Mouse (Mus musculus) spleen, adult 2 months (tissue): ENCODE data around the gene Tmem221. TPM values are rescaled to one million over a fixed set of nuclear protein-coding genes. Genes with fewer than 3 reads are reported as not detected.

Experiments used
- DNase-seq, 2 experiments: peaks; one replicate each; pipeline versions ENCODE4 v3.0.0 to v3.0.0-alpha.2; 2012 to 2021; ENCODE audit warnings: low spot score in 2 of 2, low read depth in 1 of 2
- H3K27ac ChIP-seq: fragments of 200-500 bp; 2 replicates; pipeline ENCODE4 v1.5.1; 2012; ENCODE audit warnings: low read length, inconsistent platforms; ENCODE audit not compliant: insufficient read depth
- H3K27me3 ChIP-seq: fragments of 200-500 bp; 2 replicates; pipeline ENCODE4 v1.6.1; 2012; ENCODE audit warnings: mild to moderate bottlenecking, moderate library complexity, low read length, inconsistent platforms; ENCODE audit not compliant: control insufficient read depth, insufficient read depth
- H3K36me3 ChIP-seq: fragments of 200-500 bp; 2 replicates; pipeline ENCODE4 v1.6.1; 2012; ENCODE audit warnings: mild to moderate bottlenecking, low read length, inconsistent platforms; ENCODE audit not compliant: control insufficient read depth, insufficient read depth
- H3K4me1 ChIP-seq: fragments of 200-500 bp; 2 replicates; pipeline ENCODE4 v1.6.1; 2011; ENCODE audit warnings: inconsistent platforms; ENCODE audit not compliant: control insufficient read depth, insufficient read depth, insufficient read length
- H3K4me3 ChIP-seq: fragments of 200-500 bp; 2 replicates; pipeline ENCODE4 v1.5.1; 2011; ENCODE audit warnings: mild to moderate bottlenecking, inconsistent platforms; ENCODE audit not compliant: insufficient read depth, insufficient read length; ENCODE audit errors: extremely low read depth
- CTCF ChIP-seq: fragments of 200-500 bp; IDR thresholded peaks from 2 replicates; pipeline ENCODE4 v1.5.1; 2011; ENCODE audit warnings: mild to moderate bottlenecking, inconsistent platforms; ENCODE audit not compliant: insufficient read depth, insufficient read length, insufficient replicate concordance; ENCODE audit errors: extremely low read depth
- POLR2A ChIP-seq: fragments of 200-500 bp; IDR thresholded peaks from 2 replicates; pipeline ENCODE4 v1.6.1; 2011; ENCODE audit warnings: low read depth, low read length, inconsistent platforms
- WGBS: fragments of 180-500 bp; shearing (Covaris S2); methylation state at CpG from one replicate; pipeline ENCODE4 v1.1.7; 2018; 5-methylcytosine and 5-hydroxymethylcytosine counted together
- polyA plus RNA-seq: library from polyadenylated mRNA; depleted of rRNA; stranded (reverse); fragments of >200 nt; gene quantifications from 2 replicates; pipeline ENCODE4 v1.2.3, GENCODE M21; 2012; rRNA removed

The Tmem221 gene
- polyA plus RNA-seq: 8.5 and 8.9 TPM in 2 replicates

GRCm38 (mm10) chr8:71558071-71558957 is at the start of gene Tmem221:
Tmem221 (minus strand) TSS chr8:71558871.
- no peak for DNase-seq
- Histone ChIP-seq H3K36me3 (no peaks in the 10 kb centered on the region), H3K4me3 (peak within 1 kb of the TSS; percentile 58), H3K4me1 (peaks cover 11% of the 10 kb centered on the region), H3K27me3 (no peaks in the 10 kb centered on the region), H3K27ac (peak within 1 kb of the TSS; percentile 29; the same call in 1 of the 2 replicates)
- peak; percentile 16; the same call in 1 of the 2 replicates for TF ChIP-seq POLR2A
- TF ChIP-seq CTCF: no peak
- 4% methylated on average over 70 of the region's 70 CpGs for WGBS

- H3K36me3 ChIP-seq: peaks cover 8% of the 10 kb centered on the region
- TF ChIP-seq CTCF: no peak
- no peak for TF ChIP-seq POLR2A
Observed at GRCm38 (mm10) chr8:71604021-71604420, 45.4 kb upstream of the Tmem221 start.

GRCm38 (mm10) chr8:71602666-71603334 is 44.1 kb upstream of the Tmem221 start:
- WGBS: 38% methylated on average over 32 of the region's 32 CpGs
- no peaks in the 10 kb centered on the region for H3K27me3 ChIP-seq
- TF ChIP-seq POLR2A (no peak), CTCF (no peak)
- no peak overlapping the region for H3K27ac ChIP-seq
- H3K4me3 ChIP-seq: peak overlapping the region; percentile 43; the same call in 1 of the 2 replicates
- no peak for DNase-seq
- H3K4me1 ChIP-seq: peaks cover 19% of the 10 kb centered on the region
- peaks cover 8% of the 10 kb centered on the region for H3K36me3 ChIP-seq

More at GRCm38 (mm10) chr8:71604021-71604420, 45.4 kb upstream of the Tmem221 start:
- Histone ChIP-seq H3K27ac (no peak overlapping the region), H3K4me3 (no peak overlapping the region), H3K4me1 (peaks cover 18% of the 10 kb centered on the region), H3K27me3 (no peaks in the 10 kb centered on the region)
- no peak for DNase-seq
- WGBS: 91% methylated on average over 7 of the region's 7 CpGs

GRCm38 (mm10) chr8:71601939-71602665 is 43.4 kb upstream of the Tmem221 start:
- TF ChIP-seq POLR2A: no peak
- no peak for TF ChIP-seq CTCF
- peak overlapping the region; percentile 43; the same call in 1 of the 2 replicates for H3K4me3 ChIP-seq
- peaks cover 21% of the 10 kb centered on the region for H3K4me1 ChIP-seq
- H3K27me3 ChIP-seq: no peaks in the 10 kb centered on the region
- DNase-seq: peak in 1 of 2 experiments; percentile 48
- peaks cover 8% of the 10 kb centered on the region for H3K36me3 ChIP-seq
- no peak overlapping the region for H3K27ac ChIP-seq
- WGBS: 13% methylated on average over 65 of the region's 65 CpGs

- Histone ChIP-seq H3K36me3 (no peaks in the 10 kb centered on the region), H3K27ac (no peak overlapping the region), H3K4me3 (peak overlapping the region; percentile 32; the same call in 1 of the 2 replicates), H3K4me1 (peaks cover 34% of the 10 kb centered on the region), H3K27me3 (no peaks in the 10 kb centered on the region)
- TF ChIP-seq CTCF (no peak), POLR2A (no peak)
- DNase-seq: no peak
- 86% methylated on average over 5 of the region's 5 CpGs for WGBS
Observed at GRCm38 (mm10) chr8:71598841-71599240, 40.2 kb upstream of the Tmem221 start.

GRCm38 (mm10) chr8:71598375-71598774 is 39.7 kb upstream of the Tmem221 start:
- Histone ChIP-seq H3K4me3 (peak overlapping the region; percentile 50), H3K27me3 (no peaks in the 10 kb centered on the region), H3K4me1 (peaks cover 34% of the 10 kb centered on the region), H3K36me3 (no peaks in the 10 kb centered on the region), H3K27ac (peak overlapping the region; percentile 84)
- DNase-seq: no peak
- TF ChIP-seq POLR2A (no peak), CTCF (no peak)
